Mouse (Mus musculus): ENCODE measurements around the gene Esyt1. TPM values are rescaled to one million over a fixed set of nuclear protein-coding genes. Genes with fewer than 3 reads are reported as not detected.

Gene Esyt1
- polyA plus RNA-seq (2014; fragmentation: Illumina TruSeq; extraction: RNeasy Lipid Tissue Mini Kit (QIAGEN cat#74804); ENCODE audit: insufficient read depth, low read depth, low replicate concordance) = 39.2 TPM

GRCm38 (mm10) chr10:128525671-128526308 lies at the start of gene Esyt1:
Gene Esyt1, minus strand, starts transcription at chr10:128525871.

GRCm38 (mm10) chr10:128565788-128566531 lies 40.3 kb upstream of the Esyt1 start, which contains the start of gene Pa2g4:
Gene Pa2g4, minus strand, starts transcription at chr10:128565987.

GRCm38 (mm10) chr10:128548947-128549681 lies 23.4 kb upstream of the Esyt1 start, which contains the start of gene Rpl41:
Gene Rpl41, minus strand, starts transcription at chr10:128549305.

GRCm38 (mm10) chr10:128547361-128548032 lies 21.8 kb upstream of the Esyt1 start, which contains the start of gene Zc3h10:
Gene Zc3h10, minus strand, starts transcription at chr10:128547774.

GRCm38 (mm10) chr10:128498590-128498989 lies 27.1 kb downstream of the Esyt1 start, which contains the start of gene Myl6b:
Gene Myl6b, minus strand, starts transcription at chr10:128498685.

GRCm38 (mm10) chr10:128493695-128494666 lies 31.7 kb downstream of the Esyt1 start, which contains the start of gene Myl6:
Gene Myl6, minus strand, starts transcription at chr10:128494145.

Other genes with a start within 250 kb of the Esyt1 start
- not detected for gene Il23a, start 227.1 kb downstream of the Esyt1 start, polyA plus RNA-seq (2014; fragmentation: Illumina TruSeq; extraction: RNeasy Lipid Tissue Mini Kit (QIAGEN cat#74804); ENCODE audit: insufficient read depth, low read depth, low replicate concordance)
- gene Pan2, start 222.5 kb downstream of the Esyt1 start, polyA plus RNA-seq (2014; fragmentation: Illumina TruSeq; extraction: RNeasy Lipid Tissue Mini Kit (QIAGEN cat#74804); ENCODE audit: insufficient read depth, low read depth, low replicate concordance) = 7.8 TPM
- 144 TPM for gene Cnpy2, start 203.4 kb downstream of the Esyt1 start, polyA plus RNA-seq (2014; fragmentation: Illumina TruSeq; extraction: RNeasy Lipid Tissue Mini Kit (QIAGEN cat#74804); ENCODE audit: insufficient read depth, low read depth, low replicate concordance)
- gene Cs, start 188.1 kb downstream of the Esyt1 start, polyA plus RNA-seq (2014; fragmentation: Illumina TruSeq; extraction: RNeasy Lipid Tissue Mini Kit (QIAGEN cat#74804); ENCODE audit: insufficient read depth, low read depth, low replicate concordance) = 59.3 TPM
- 24.4 TPM for gene Coq10a, start 156.9 kb downstream of the Esyt1 start, polyA plus RNA-seq (2014; fragmentation: Illumina TruSeq; extraction: RNeasy Lipid Tissue Mini Kit (QIAGEN cat#74804); ENCODE audit: insufficient read depth, low read depth, low replicate concordance)
- gene Ankrd52, start 148.8 kb downstream of the Esyt1 start, polyA plus RNA-seq (2014; fragmentation: Illumina TruSeq; extraction: RNeasy Lipid Tissue Mini Kit (QIAGEN cat#74804); ENCODE audit: insufficient read depth, low read depth, low replicate concordance) = 3.1 TPM
- not detected for gene Slc39a5, start 124.6 kb downstream of the Esyt1 start, polyA plus RNA-seq (2014; fragmentation: Illumina TruSeq; extraction: RNeasy Lipid Tissue Mini Kit (QIAGEN cat#74804); ENCODE audit: insufficient read depth, low read depth, low replicate concordance)
- 47.4 TPM for gene Nabp2, start 114.4 kb downstream of the Esyt1 start, polyA plus RNA-seq (2014; fragmentation: Illumina TruSeq; extraction: RNeasy Lipid Tissue Mini Kit (QIAGEN cat#74804); ENCODE audit: insufficient read depth, low read depth, low replicate concordance)
- gene Rnf41, start 114.2 kb downstream of the Esyt1 start, polyA plus RNA-seq (2014; fragmentation: Illumina TruSeq; extraction: RNeasy Lipid Tissue Mini Kit (QIAGEN cat#74804); ENCODE audit: insufficient read depth, low read depth, low replicate concordance) = 22.4 TPM
- 27.3 TPM for gene Smarcc2, start 66.6 kb downstream of the Esyt1 start, polyA plus RNA-seq (2014; fragmentation: Illumina TruSeq; extraction: RNeasy Lipid Tissue Mini Kit (QIAGEN cat#74804); ENCODE audit: insufficient read depth, low read depth, low replicate concordance)
- gene Myl6, start 31.7 kb downstream of the Esyt1 start, polyA plus RNA-seq (2014; fragmentation: Illumina TruSeq; extraction: RNeasy Lipid Tissue Mini Kit (QIAGEN cat#74804); ENCODE audit: insufficient read depth, low read depth, low replicate concordance) = 2,837 TPM
- 1.4 TPM for gene Myl6b, start 27.2 kb downstream of the Esyt1 start, polyA plus RNA-seq (2014; fragmentation: Illumina TruSeq; extraction: RNeasy Lipid Tissue Mini Kit (QIAGEN cat#74804); ENCODE audit: insufficient read depth, low read depth, low replicate concordance)
- gene Zc3h10, start 21.9 kb upstream of the Esyt1 start, polyA plus RNA-seq (2014; fragmentation: Illumina TruSeq; extraction: RNeasy Lipid Tissue Mini Kit (QIAGEN cat#74804); ENCODE audit: insufficient read depth, low read depth, low replicate concordance) = 9.3 TPM
- 3,755 TPM for gene Rpl41, start 23.4 kb upstream of the Esyt1 start, polyA plus RNA-seq (2014; fragmentation: Illumina TruSeq; extraction: RNeasy Lipid Tissue Mini Kit (QIAGEN cat#74804); ENCODE audit: insufficient read depth, low read depth, low replicate concordance)
- 45.1 TPM for gene Pa2g4, start 40.1 kb upstream of the Esyt1 start, polyA plus RNA-seq (2014; fragmentation: Illumina TruSeq; extraction: RNeasy Lipid Tissue Mini Kit (QIAGEN cat#74804); ENCODE audit: insufficient read depth, low read depth, low replicate concordance)
- gene Erbb3, start 63.8 kb upstream of the Esyt1 start, polyA plus RNA-seq (2014; fragmentation: Illumina TruSeq; extraction: RNeasy Lipid Tissue Mini Kit (QIAGEN cat#74804); ENCODE audit: insufficient read depth, low read depth, low replicate concordance) = 8.0 TPM
- gene Rps26, start 100.9 kb upstream of the Esyt1 start, polyA plus RNA-seq (2014; fragmentation: Illumina TruSeq; extraction: RNeasy Lipid Tissue Mini Kit (QIAGEN cat#74804); ENCODE audit: insufficient read depth, low read depth, low replicate concordance) = 720 TPM
- 0.86 TPM for gene Ikzf4, start 120.1 kb upstream of the Esyt1 start, polyA plus RNA-seq (2014; fragmentation: Illumina TruSeq; extraction: RNeasy Lipid Tissue Mini Kit (QIAGEN cat#74804); ENCODE audit: insufficient read depth, low read depth, low replicate concordance)
- 10.1 TPM for gene Suox, start 148.2 kb upstream of the Esyt1 start, polyA plus RNA-seq (2014; fragmentation: Illumina TruSeq; extraction: RNeasy Lipid Tissue Mini Kit (QIAGEN cat#74804); ENCODE audit: insufficient read depth, low read depth, low replicate concordance)
- gene Rab5b, start 170.4 kb upstream of the Esyt1 start, polyA plus RNA-seq (2014; fragmentation: Illumina TruSeq; extraction: RNeasy Lipid Tissue Mini Kit (QIAGEN cat#74804); ENCODE audit: insufficient read depth, low read depth, low replicate concordance) = 55.5 TPM
- 0.31 TPM for gene Pmel, start 178.3 kb upstream of the Esyt1 start, polyA plus RNA-seq (2014; fragmentation: Illumina TruSeq; extraction: RNeasy Lipid Tissue Mini Kit (QIAGEN cat#74804); ENCODE audit: insufficient read depth, low read depth, low replicate concordance)
- gene Cdk2, start 179.2 kb upstream of the Esyt1 start, polyA plus RNA-seq (2014; fragmentation: Illumina TruSeq; extraction: RNeasy Lipid Tissue Mini Kit (QIAGEN cat#74804); ENCODE audit: insufficient read depth, low read depth, low replicate concordance) = 11.7 TPM
- gene Dgka, start 219.0 kb upstream of the Esyt1 start, polyA plus RNA-seq (2014; fragmentation: Illumina TruSeq; extraction: RNeasy Lipid Tissue Mini Kit (QIAGEN cat#74804); ENCODE audit: insufficient read depth, low read depth, low replicate concordance) = 19.2 TPM
- gene Pym1, start 222.0 kb upstream of the Esyt1 start, polyA plus RNA-seq (2014; fragmentation: Illumina TruSeq; extraction: RNeasy Lipid Tissue Mini Kit (QIAGEN cat#74804); ENCODE audit: insufficient read depth, low read depth, low replicate concordance) = 25.4 TPM

All from lung, adult 10 weeks (tissue).